Comparison of ENCODE assay signal across 12 mouse cellular contexts in genomic region chr13:109775197-109775596, GRCm38 (mm10).
DNase-seq lines count a peak whose midpoint lies in the region; ATAC-seq lines count a peak whose summit lies in the region.
"Had no signal": no experiment of that assay in that cellular context is flagged by ENCODE, and none has a peak within 500 bp of the region (broad histone marks: within the 10 kb centered on the region; RNA-seq: fewer than 3 reads in every experiment).

No protein-coding gene starts in this region.

- H3K9me3 ChIP-seq in heart, embryonic 10.5 days, result no peaks in the 10 kb centered on the region
- no peaks in the 10 kb centered on the region for H3K9me3 ChIP-seq in neural tube, embryonic 13.5 days
- H3K9me3 ChIP-seq in hindbrain, embryonic 14.5 days (ENCODE audit: control insufficient read depth, low read length), result no peaks in the 10 kb centered on the region
- H3K9me3 ChIP-seq: limb, embryonic 13.5 days had no signal

- peak; percentile 54 for ATAC-seq in neural tube, embryonic 13.5 days (ENCODE audit: low read depth)
- peak; percentile 59; the same call in 1 of the 2 replicates for ATAC-seq in hindbrain, embryonic 14.5 days (ENCODE audit: low FRiP score)
- no peak for ATAC-seq in erythroid progenitor cell, adult 5-6 weeks (replicated peaks; ENCODE audit: low FRiP score, poor library complexity, severe bottlenecking)

- intact Hi-C loops in heart, postnatal 14 days (cut with DNase I), result loop anchor here (5.0 kb wide), 1 partner anchor 242 kb away; no protein-coding TSS in a partner anchor

- no peaks in the 10 kb centered on the region for H3K27me3 ChIP-seq in heart, embryonic 10.5 days (ENCODE audit: insufficient read depth, poor library complexity, severe bottlenecking)
- no peaks in the 10 kb centered on the region for H3K27me3 ChIP-seq in neural tube, embryonic 13.5 days
- H3K27me3 ChIP-seq in hindbrain, embryonic 14.5 days (ENCODE audit: control insufficient read depth, insufficient read depth, low read length), result no peaks in the 10 kb centered on the region
- H3K27me3 ChIP-seq: limb, embryonic 13.5 days had no signal

- DNase-seq in heart, embryonic 10.5 days (ENCODE audit: low spot score), result no peak
- DNase-seq in heart, postnatal 14 days, result no peak
- DNase-seq in neural tube, embryonic 10.5 days (ENCODE audit: extremely low spot score, low spot score), result no peak
- no peak for DNase-seq in hindbrain, embryonic 14.5 days (ENCODE audit: low spot score)
- DNase-seq in B cell, adult 2 months, result no peak
- no peak for DNase-seq in right cerebral cortex, postnatal 10 days (ENCODE audit: low spot score in 2 of 2)
- DNase-seq: kidney, adult 11 months; thymus, postnatal 36 days had no signal

- peaks cover 26% of the 10 kb centered on the region for H3K4me1 ChIP-seq in heart, embryonic 10.5 days
- H3K4me1 ChIP-seq in neural tube, embryonic 13.5 days (replicated peaks), result peaks cover 23% of the 10 kb centered on the region
- peaks cover 10% of the 10 kb centered on the region; the same call in 1 of the 2 replicates for H3K4me1 ChIP-seq in hindbrain, embryonic 14.5 days (replicated peaks; ENCODE audit: control insufficient read depth, insufficient read depth, low read length)

- no peak overlapping the region for H3K9ac ChIP-seq in neural tube, embryonic 13.5 days
- H3K9ac ChIP-seq in hindbrain, embryonic 14.5 days, result no peak overlapping the region

- no peak overlapping the region for H3K4me3 ChIP-seq in heart, embryonic 10.5 days
- H3K4me3 ChIP-seq in neural tube, embryonic 13.5 days, result no peak overlapping the region
- H3K4me3 ChIP-seq in hindbrain, embryonic 14.5 days (replicated peaks; ENCODE audit: low read length), result no peak overlapping the region

- peaks cover 8% of the 10 kb centered on the region; the same call in 1 of the 2 replicates for H3K36me3 ChIP-seq in heart, embryonic 10.5 days
- H3K36me3 ChIP-seq in neural tube, embryonic 13.5 days, result no peaks in the 10 kb centered on the region
- peaks cover 8% of the 10 kb centered on the region; the same call in 1 of the 2 replicates for H3K36me3 ChIP-seq in hindbrain, embryonic 14.5 days (replicated peaks; ENCODE audit: control insufficient read depth, insufficient read depth)
- H3K36me3 ChIP-seq: limb, embryonic 13.5 days had no signal

- peak overlapping the region; percentile 86; the same call in 1 of the 2 replicates for H3K27ac ChIP-seq in heart, embryonic 10.5 days
- H3K27ac ChIP-seq in neural tube, embryonic 13.5 days (replicated peaks), result no peak overlapping the region
- H3K27ac ChIP-seq in hindbrain, embryonic 14.5 days, result no peak overlapping the region
- H3K27ac ChIP-seq: limb, embryonic 13.5 days; macrophage had no signal

- 26% methylated on average over 5 of the region's 5 CpGs for WGBS in heart, embryonic 10.5 days
- WGBS in neural tube, embryonic 13.5 days, result 13% methylated on average over 5 of the region's 5 CpGs
- 26% methylated on average over 5 of the region's 5 CpGs for WGBS in hindbrain, embryonic 14.5 days

- H3K4me2 ChIP-seq in neural tube, embryonic 13.5 days, result no peak overlapping the region
- H3K4me2 ChIP-seq in hindbrain, embryonic 14.5 days (replicated peaks), result no peak overlapping the region
